Mouse (Mus musculus): Measurements from ENCODE around the gene Mxd3. TPM values are rescaled to one million over a fixed set of nuclear protein-coding genes. Genes with fewer than 3 reads are reported as not detected.

The Mxd3 gene
- total RNA-seq, 2 experiments from 2014 or later, result 3.6 to 9.9 TPM

DNA sequence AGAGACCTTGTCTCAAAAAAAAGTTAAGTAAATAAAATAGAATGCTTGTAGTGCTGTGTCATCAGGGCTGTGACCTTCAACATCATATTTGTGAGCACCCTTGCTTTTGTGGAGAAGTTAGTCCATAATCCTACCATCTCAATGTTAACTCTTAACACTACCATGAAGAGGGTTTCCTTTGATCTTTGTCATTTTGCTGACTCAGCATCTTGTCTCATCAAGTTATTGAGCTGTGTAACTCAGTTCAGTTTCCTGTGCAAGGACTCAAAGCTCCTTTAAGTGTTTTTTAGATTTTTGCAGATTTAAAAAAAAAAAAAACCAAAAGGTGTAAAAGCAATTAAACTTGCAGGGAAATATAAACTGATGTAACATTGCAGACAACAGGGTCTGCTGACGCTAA is 32.9 kb downstream of the Mxd3 start:
- no peak for ATAC-seq (replicated peaks; ENCODE audit: low FRiP score, low TSS enrichment, poor library complexity, severe bottlenecking)

DNA sequence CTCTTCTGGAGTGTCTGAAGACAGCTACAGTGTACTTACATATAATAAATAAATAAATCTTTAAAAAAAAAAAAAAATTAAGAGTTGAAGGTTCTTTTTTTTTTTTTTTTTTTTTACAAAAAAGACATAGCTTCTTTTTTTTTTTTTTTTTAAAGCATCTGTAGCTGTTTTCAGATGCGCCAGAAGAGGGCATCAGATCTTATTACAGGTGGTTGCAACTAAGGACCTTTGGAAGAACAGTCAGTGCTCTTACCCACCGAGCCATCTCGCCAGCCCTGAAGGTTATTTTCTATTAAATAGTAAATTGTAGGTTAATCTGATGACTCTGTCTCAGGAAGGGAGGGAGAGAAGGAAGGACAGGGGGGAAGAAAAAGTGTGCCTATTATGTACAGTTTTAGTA is 40.8 kb downstream of the Mxd3 start:
- no peak for ATAC-seq (replicated peaks; ENCODE audit: low FRiP score, low TSS enrichment, poor library complexity, severe bottlenecking)

DNA sequence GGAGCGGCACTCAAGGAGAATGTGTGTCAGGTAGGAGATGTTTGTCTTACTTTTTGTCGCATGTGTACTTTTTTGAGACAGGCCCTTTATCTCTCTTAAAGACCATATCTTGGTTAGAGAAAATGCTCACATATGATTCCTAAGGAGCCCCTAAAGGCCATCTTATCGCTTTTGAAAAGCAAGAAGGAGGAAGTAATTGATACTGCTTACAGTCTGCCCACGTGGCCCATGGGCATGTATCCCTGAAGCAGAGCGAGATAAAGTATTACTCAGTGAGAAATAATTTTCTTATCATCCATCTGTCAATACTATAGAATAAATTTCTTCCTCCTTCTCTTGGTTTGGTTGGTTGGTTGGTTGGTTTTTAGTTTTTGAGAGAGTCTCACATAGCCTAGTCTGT is 52.0 kb downstream of the Mxd3 start:
- ATAC-seq (replicated peaks; ENCODE audit: low FRiP score, low TSS enrichment, poor library complexity, severe bottlenecking), result no peak

DNA sequence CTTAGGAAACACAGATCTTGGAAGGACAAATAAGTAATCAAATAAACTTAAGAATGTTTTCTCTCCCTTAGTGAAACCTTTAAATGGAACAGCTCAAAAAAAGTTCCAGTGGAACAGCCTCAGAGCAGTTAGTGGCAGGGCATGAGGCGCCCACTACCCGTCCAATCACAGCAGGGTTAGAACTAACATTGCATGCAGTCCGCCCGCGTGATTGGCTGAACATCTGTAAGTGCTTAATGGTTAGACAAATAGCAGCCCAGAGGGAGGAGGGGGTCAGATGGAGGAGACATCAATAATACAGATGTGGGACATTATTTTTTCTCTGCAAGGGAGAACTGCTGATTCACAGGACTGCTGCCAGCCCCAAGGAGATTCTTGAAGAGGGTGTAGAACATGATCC is 52.4 kb downstream of the Mxd3 start:
- no peak for ATAC-seq (replicated peaks; ENCODE audit: low FRiP score, low TSS enrichment, poor library complexity, severe bottlenecking)

Other genes starting within 250 kb of the Mxd3 start
- 58.8 and 66.8 TPM in 2 replicates for gene Uimc1, start 229.5 kb downstream of the Mxd3 start, total RNA-seq (2014; fragmentation: Nextera tagmentation)
- gene Uimc1, start 229.5 kb downstream of the Mxd3 start, total RNA-seq (2017), result 61.2 and 68.1 TPM in 2 replicates
- 33.1 and 61.7 TPM in 2 replicates for gene Zfp346, start 224.5 kb downstream of the Mxd3 start, total RNA-seq (2014; fragmentation: Nextera tagmentation)
- gene Zfp346, start 224.5 kb downstream of the Mxd3 start, total RNA-seq (2017), result 6.7 and 24.8 TPM in 2 replicates
- not detected in 2 replicates for gene Gm17617, start 196.3 kb downstream of the Mxd3 start, total RNA-seq (2014; fragmentation: Nextera tagmentation)
- not detected in 2 replicates for gene Gm17617, start 196.3 kb downstream of the Mxd3 start, total RNA-seq (2017)
- gene Fgfr4, start 177.2 kb downstream of the Mxd3 start, total RNA-seq (2014; fragmentation: Nextera tagmentation), result not detected in 2 replicates
- not detected in 2 replicates for gene Fgfr4, start 177.2 kb downstream of the Mxd3 start, total RNA-seq (2017)
- gene Nsd1, start 120.0 kb downstream of the Mxd3 start, total RNA-seq (2014; fragmentation: Nextera tagmentation), result 99.4 and 139 TPM in 2 replicates
- gene Nsd1, start 120.0 kb downstream of the Mxd3 start, total RNA-seq (2017), result 77.3 and 94.1 TPM in 2 replicates
- 173 and 220 TPM in 2 replicates for gene Prelid1, start 9.3 kb downstream of the Mxd3 start, total RNA-seq (2014; fragmentation: Nextera tagmentation)
- 71.2 and 80.5 TPM in 2 replicates for gene Prelid1, start 9.3 kb downstream of the Mxd3 start, total RNA-seq (2017)
- gene Rab24, start 7.9 kb downstream of the Mxd3 start, total RNA-seq (2014; fragmentation: Nextera tagmentation), result 88.0 and 120 TPM in 2 replicates
- 13.0 and 30.0 TPM in 2 replicates for gene Rab24, start 7.9 kb downstream of the Mxd3 start, total RNA-seq (2017)
- 110 and 122 TPM in 2 replicates for gene Lman2, start 33.0 kb upstream of the Mxd3 start, total RNA-seq (2014; fragmentation: Nextera tagmentation)
- 75.6 and 91.9 TPM in 2 replicates for gene Lman2, start 33.0 kb upstream of the Mxd3 start, total RNA-seq (2017)
- gene Rgs14, start 39.9 kb upstream of the Mxd3 start, total RNA-seq (2014; fragmentation: Nextera tagmentation), result 6.9 and 11.9 TPM in 2 replicates
- gene Rgs14, start 39.9 kb upstream of the Mxd3 start, total RNA-seq (2017), result 1.8 and 3.2 TPM in 2 replicates
- not detected in 2 replicates for gene Slc34a1, start 68.4 kb upstream of the Mxd3 start, total RNA-seq (2014; fragmentation: Nextera tagmentation)
- not detected in 2 replicates for gene Slc34a1, start 68.4 kb upstream of the Mxd3 start, total RNA-seq (2017)
- gene Pfn3, start 85.4 kb upstream of the Mxd3 start, total RNA-seq (2014; fragmentation: Nextera tagmentation), result not detected in 2 replicates
- gene Pfn3, start 85.4 kb upstream of the Mxd3 start, total RNA-seq (2017), result not detected in 2 replicates
- not detected in 2 replicates for gene F12, start 97.0 kb upstream of the Mxd3 start, total RNA-seq (2014; fragmentation: Nextera tagmentation)
- gene F12, start 97.0 kb upstream of the Mxd3 start, total RNA-seq (2017), result not detected in 2 replicates
- 61.4 and 80.6 TPM in 2 replicates for gene Grk6, start 115.2 kb upstream of the Mxd3 start, total RNA-seq (2014; fragmentation: Nextera tagmentation)
- gene Grk6, start 115.2 kb upstream of the Mxd3 start, total RNA-seq (2017), result 67.7 and 82.4 TPM in 2 replicates
- gene Prr7, start 134.4 kb upstream of the Mxd3 start, total RNA-seq (2014; fragmentation: Nextera tagmentation), result not detected in 2 replicates
- gene Prr7, start 134.4 kb upstream of the Mxd3 start, total RNA-seq (2017), result not detected in 2 replicates
- 0.84 TPM in 1 of 2 replicates, not detected in the other for gene Dbn1, start 158.3 kb upstream of the Mxd3 start, total RNA-seq (2014; fragmentation: Nextera tagmentation)
- gene Dbn1, start 158.3 kb upstream of the Mxd3 start, total RNA-seq (2017), result 2.4 TPM in 1 of 2 replicates, not detected in the other
- 11.5 and 13.2 TPM in 2 replicates for gene Pdlim7, start 183.9 kb upstream of the Mxd3 start, total RNA-seq (2014; fragmentation: Nextera tagmentation)
- 3.0 and 4.3 TPM in 2 replicates for gene Pdlim7, start 183.9 kb upstream of the Mxd3 start, total RNA-seq (2017)
- 1.5 and 2.2 TPM in 2 replicates for gene Dok3, start 199.5 kb upstream of the Mxd3 start, total RNA-seq (2014; fragmentation: Nextera tagmentation)
- gene Dok3, start 199.5 kb upstream of the Mxd3 start, total RNA-seq (2017), result 1.8 and 2.9 TPM in 2 replicates
- gene Ddx41, start 206.8 kb upstream of the Mxd3 start, total RNA-seq (2014; fragmentation: Nextera tagmentation), result 55.0 and 56.4 TPM in 2 replicates
- gene Ddx41, start 206.8 kb upstream of the Mxd3 start, total RNA-seq (2017), result 58.9 and 64.3 TPM in 2 replicates
- gene Fam193b, start 241.3 kb upstream of the Mxd3 start, total RNA-seq (2014; fragmentation: Nextera tagmentation), result 49.7 and 72.9 TPM in 2 replicates
- 17.9 and 22.9 TPM in 2 replicates for gene Fam193b, start 241.3 kb upstream of the Mxd3 start, total RNA-seq (2017)
- 65.7 and 68.8 TPM in 2 replicates for gene Tmed9, start 243.9 kb upstream of the Mxd3 start, total RNA-seq (2014; fragmentation: Nextera tagmentation)
- gene Tmed9, start 243.9 kb upstream of the Mxd3 start, total RNA-seq (2017), result 145 and 158 TPM in 2 replicates

Data from megakaryocyte-erythroid progenitor cell, adult 5-6 weeks (primary cell).